Mouse (Mus musculus) kidney, postnatal 36 days (tissue): ENCODE results near the gene Med24.
A peak's percentile ranks its signal among the peaks of the same experiment; 100 is the strongest.

Experiments used
- DNase-seq, 2 experiments: peaks; one replicate each; pipeline ENCODE4 v3.0.0; 2021 to 2022; ENCODE audit warnings: mixed read lengths in 2 of 2

The Med24 gene

GRCm38 (mm10) chr11:98729119-98729588 is at the start of gene Med24:
TSS of gene Med24 (minus strand) at chr11:98729435.
- DNase-seq = peak; percentile 87 to 95

- DNase-seq = no peak
Measured at GRCm38 (mm10) chr11:98777888-98778287, 48.7 kb upstream of the Med24 start.

- DNase-seq = peak; percentile 84 to 91
Measured at GRCm38 (mm10) chr11:98776843-98777590, 47.8 kb upstream of the Med24 start.

GRCm38 (mm10) chr11:98776052-98776764 is 47.0 kb upstream of the Med24 start:
- peak in 1 of 2 experiments; percentile 22 for DNase-seq

GRCm38 (mm10) chr11:98775348-98776051 is 46.3 kb upstream of the Med24 start:
- peak; percentile 99 to 100 for DNase-seq

- DNase-seq = no peak
Measured at GRCm38 (mm10) chr11:98774582-98775347, 45.5 kb upstream of the Med24 start, which contains the start of gene Nr1d1. TSS of gene Nr1d1 (minus strand) at chr11:98775333.

GRCm38 (mm10) chr11:98773635-98774295 is 44.5 kb upstream of the Med24 start:
- DNase-seq = peak; percentile 100

GRCm38 (mm10) chr11:98772667-98773171 is 43.5 kb upstream of the Med24 start:
- DNase-seq = peak; percentile 70 to 89

- DNase-seq = peak in 1 of 2 experiments; percentile 36
Measured at GRCm38 (mm10) chr11:98771844-98772525, 42.8 kb upstream of the Med24 start.

GRCm38 (mm10) chr11:98771131-98771530 is 41.9 kb upstream of the Med24 start:
- DNase-seq = no peak

GRCm38 (mm10) chr11:98770096-98770975 is 41.1 kb upstream of the Med24 start:
- DNase-seq = peak in 1 of 2 experiments; percentile 44

- no peak for DNase-seq
Measured at GRCm38 (mm10) chr11:98769007-98769954, 40.0 kb upstream of the Med24 start.

GRCm38 (mm10) chr11:98768127-98769006 is 39.1 kb upstream of the Med24 start:
- DNase-seq = peak in 1 of 2 experiments; percentile 45

- no peak for DNase-seq
Measured at GRCm38 (mm10) chr11:98767713-98768112, 38.5 kb upstream of the Med24 start.

GRCm38 (mm10) chr11:98767276-98767675 is 38.0 kb upstream of the Med24 start:
- DNase-seq = peak in 1 of 2 experiments; percentile 57

GRCm38 (mm10) chr11:98766816-98767215 is 37.6 kb upstream of the Med24 start:
- no peak for DNase-seq

- peak in 1 of 2 experiments; percentile 30 for DNase-seq
Measured at GRCm38 (mm10) chr11:98766346-98766745, 37.1 kb upstream of the Med24 start.
